Mouse (Mus musculus) stomach, embryonic 15.5 days (tissue): ENCODE measurements at regions not wholly inside any gene's neighbourhood (a gene's known extent, or its start where the extent isn't known, plus 50 kb on each side); places are given as distances from the start of the nearest gene placed in this dataset.

Experiments
- ATAC-seq: fragments of 200-750 bp; cut with Nextera tagmentation; 2 replicates; pipeline ENCODE4 v1.8.0; 2017; ENCODE audit warnings: low read depth, moderate number of reproducible peaks, moderate TSS enrichment; ENCODE audit not compliant: insufficient read depth, low FRiP score
- H3K27ac ChIP-seq: fragments of 300-500 bp; sonication (generic); 2 replicates; pipeline ENCODE4 v1.5.1; 2015; ENCODE audit warnings: mild to moderate bottlenecking, inconsistent platforms
- H3K27me3 ChIP-seq: fragments of 300-500 bp; sonication (generic); replicated peaks from 2 replicates; pipeline ENCODE4 v1.6.1; 2015; ENCODE audit warnings: inconsistent platforms
- H3K36me3 ChIP-seq: fragments of 300-500 bp; sonication (generic); 2 replicates; pipeline ENCODE4 v1.6.1; 2015; ENCODE audit warnings: inconsistent platforms
- H3K4me1 ChIP-seq: fragments of 300-500 bp; sonication (generic); 2 replicates; pipeline ENCODE4 v1.6.1; 2015; ENCODE audit warnings: inconsistent platforms
- H3K4me2 ChIP-seq: fragments of 300-500 bp; sonication (generic); 2 replicates; pipeline ENCODE4 v1.6.1; 2015; ENCODE audit warnings: mild to moderate bottlenecking, inconsistent platforms
- H3K4me3 ChIP-seq: fragments of 300-500 bp; sonication (generic); replicated peaks from 2 replicates; pipeline ENCODE4 v1.5.1; 2015; ENCODE audit warnings: inconsistent platforms
- H3K9ac ChIP-seq: fragments of 300-500 bp; sonication (generic); 2 replicates; pipeline ENCODE4 v1.6.1; 2015; ENCODE audit warnings: inconsistent platforms
- H3K9me3 ChIP-seq: fragments of 300-500 bp; sonication (generic); 2 replicates; pipeline ENCODE4 v1.6.1; 2016; ENCODE audit warnings: inconsistent platforms
- WGBS: fragments of 180-500 bp; shearing (Covaris S2); methylation state at CpG from one replicate; pipeline ENCODE4 v1.1.7; 2015; 5-methylcytosine and 5-hydroxymethylcytosine counted together

- Histone ChIP-seq H3K9ac (no peak overlapping the region), H3K36me3 (no peaks in the 10 kb centered on the region), H3K4me2 (no peak overlapping the region), H3K4me3 (no peak overlapping the region), H3K4me1 (no peaks in the 10 kb centered on the region), H3K27ac (no peak overlapping the region), H3K27me3 (no peaks in the 10 kb centered on the region), H3K9me3 (no peaks in the 10 kb centered on the region)
- WGBS: 49% methylated on average over 9 of the region's 9 CpGs
- ATAC-seq: no peak
Observed at GRCm38 (mm10) chr4:33552856-33553255, 242.7 kb downstream of the Rngtt start.

- no peak for ATAC-seq
- Histone ChIP-seq H3K4me1 (no peaks in the 10 kb centered on the region), H3K4me2 (no peak overlapping the region), H3K4me3 (no peak overlapping the region), H3K9me3 (no peaks in the 10 kb centered on the region), H3K27ac (no peak overlapping the region), H3K9ac (no peak overlapping the region), H3K27me3 (no peaks in the 10 kb centered on the region), H3K36me3 (no peaks in the 10 kb centered on the region)
- whole genome bisulfite sequencing: 40% methylated on average over 6 of the region's 6 CpGs
Observed at GRCm38 (mm10) chr4:33554606-33555005, 244.5 kb downstream of the Rngtt start.

GRCm38 (mm10) chr4:33555231-33555933 lies 245.3 kb downstream of the Rngtt start:
- no peak overlapping the region for H3K4me2 ChIP-seq

GRCm38 (mm10) chr4:33555966-33556365 lies 245.9 kb downstream of the Rngtt start:
- Histone ChIP-seq H3K27me3 (no peaks in the 10 kb centered on the region), H3K4me1 (no peaks in the 10 kb centered on the region), H3K4me3 (no peak overlapping the region), H3K27ac (no peak overlapping the region), H3K36me3 (no peaks in the 10 kb centered on the region), H3K9ac (no peak overlapping the region), H3K4me2 (no peak overlapping the region), H3K9me3 (no peaks in the 10 kb centered on the region)
- WGBS: 55% methylated on average over 12 of the region's 12 CpGs
- ATAC-seq: no peak

More at GRCm38 (mm10) chr4:33555231-33555933, 245.3 kb downstream of the Rngtt start:
- H3K27ac ChIP-seq: no peak overlapping the region
- no peak for ATAC-seq
- 20% methylated on average over 14 of the region's 14 CpGs for WGBS
- H3K4me1 ChIP-seq: no peaks in the 10 kb centered on the region
- no peak overlapping the region for H3K4me3 ChIP-seq
- no peaks in the 10 kb centered on the region for H3K9me3 ChIP-seq
- H3K36me3 ChIP-seq: no peaks in the 10 kb centered on the region
- no peak overlapping the region for H3K9ac ChIP-seq
- H3K27me3 ChIP-seq: no peaks in the 10 kb centered on the region

GRCm38 (mm10) chr4:33556661-33557540 lies 246.8 kb downstream of the Rngtt start:
- Histone ChIP-seq H3K27ac (no peak overlapping the region), H3K9me3 (no peaks in the 10 kb centered on the region), H3K27me3 (no peaks in the 10 kb centered on the region), H3K9ac (no peak overlapping the region), H3K4me3 (no peak overlapping the region), H3K4me1 (no peaks in the 10 kb centered on the region), H3K4me2 (no peak overlapping the region), H3K36me3 (no peaks in the 10 kb centered on the region)
- 69% methylated on average over 12 of the region's 12 CpGs for WGBS
- ATAC-seq: peak; percentile 18; the same call in 1 of the 2 replicates

GRCm38 (mm10) chr4:33570274-33570673 lies 260.2 kb downstream of the Rngtt start:
- WGBS: 80% methylated on average over 5 of the region's 5 CpGs
- Histone ChIP-seq H3K9me3 (no peaks in the 10 kb centered on the region), H3K4me2 (no peak overlapping the region), H3K27me3 (no peaks in the 10 kb centered on the region), H3K27ac (no peak overlapping the region), H3K4me3 (no peak overlapping the region), H3K9ac (no peak overlapping the region), H3K4me1 (no peaks in the 10 kb centered on the region), H3K36me3 (no peaks in the 10 kb centered on the region)
- no peak for ATAC-seq

GRCm38 (mm10) chr4:33571351-33571750 lies 261.2 kb downstream of the Rngtt start:
- H3K9ac ChIP-seq: no peak overlapping the region

GRCm38 (mm10) chr4:33577631-33578030 lies 267.5 kb downstream of the Rngtt start:
- Histone ChIP-seq H3K27me3 (no peaks in the 10 kb centered on the region), H3K27ac (no peak overlapping the region), H3K9me3 (0 out of 2 replicates have a peak, but pooled peaks cover 5% of the 10 kb centered on the region), H3K4me2 (no peak overlapping the region), H3K36me3 (no peaks in the 10 kb centered on the region), H3K4me1 (no peaks in the 10 kb centered on the region), H3K9ac (no peak overlapping the region), H3K4me3 (no peak overlapping the region)
- WGBS: 87% methylated on average over 6 of the region's 6 CpGs
- no peak for ATAC-seq

More at GRCm38 (mm10) chr4:33571351-33571750, 261.2 kb downstream of the Rngtt start:
- Histone ChIP-seq H3K27me3 (no peaks in the 10 kb centered on the region), H3K4me2 (no peak overlapping the region), H3K36me3 (no peaks in the 10 kb centered on the region), H3K4me3 (no peak overlapping the region), H3K27ac (no peak overlapping the region), H3K9me3 (no peaks in the 10 kb centered on the region), H3K4me1 (no peaks in the 10 kb centered on the region)
- ATAC-seq: no peak
- WGBS: 60% methylated on average over 6 of the region's 6 CpGs

- Histone ChIP-seq H3K27ac (no peak overlapping the region), H3K4me3 (no peak overlapping the region), H3K4me2 (no peak overlapping the region), H3K9ac (no peak overlapping the region), H3K4me1 (no peaks in the 10 kb centered on the region), H3K36me3 (no peaks in the 10 kb centered on the region), H3K27me3 (no peaks in the 10 kb centered on the region), H3K9me3 (0 out of 2 replicates have a peak, but pooled peaks cover 5% of the 10 kb centered on the region)
- no peak for ATAC-seq
- 82% methylated on average over 8 of the region's 8 CpGs for WGBS
Observed at GRCm38 (mm10) chr4:33580491-33580890, 270.4 kb downstream of the Rngtt start.

- Histone ChIP-seq H3K4me1 (peaks cover 2% of the 10 kb centered on the region), H3K4me3 (no peak overlapping the region), H3K4me2 (no peak overlapping the region), H3K9ac (no peak overlapping the region), H3K36me3 (no peaks in the 10 kb centered on the region), H3K27me3 (no peaks in the 10 kb centered on the region), H3K9me3 (0 out of 2 replicates have a peak, but pooled peaks cover 5% of the 10 kb centered on the region), H3K27ac (no peak overlapping the region)
- 86% methylated on average over 15 of the region's 15 CpGs for WGBS
- ATAC-seq: no peak
Observed at GRCm38 (mm10) chr4:33581180-33581591, 271.1 kb downstream of the Rngtt start.

- no peaks in the 10 kb centered on the region for H3K27me3 ChIP-seq
- H3K9ac ChIP-seq: no peak overlapping the region
- no peak overlapping the region for H3K4me3 ChIP-seq
- 0 out of 2 replicates have a peak, but pooled peaks cover 5% of the 10 kb centered on the region for H3K9me3 ChIP-seq
- peaks cover 8% of the 10 kb centered on the region for H3K4me1 ChIP-seq
- no peak for ATAC-seq
- no peak overlapping the region for H3K27ac ChIP-seq
- H3K4me2 ChIP-seq: no peak overlapping the region
- H3K36me3 ChIP-seq: no peaks in the 10 kb centered on the region
- WGBS: 68% methylated on average over 17 of the region's 17 CpGs
Observed at GRCm38 (mm10) chr4:33581766-33582525, 271.8 kb downstream of the Rngtt start.
